Mouse (Mus musculus) liver, embryonic 14.5 days (tissue): ENCODE data around the gene Vmn1r56. TPM values are rescaled to one million over a fixed set of nuclear protein-coding genes. Genes with fewer than 3 reads are reported as not detected.
"Not testable (repeated sequence)": the region's sequence is repeated elsewhere in the genome, so short reads cannot be mapped to it uniquely, and the experiment has no call there.

Source experiments
- ATAC-seq: fragments of 200-750 bp; cut with Nextera tagmentation; 2 replicates; pipeline ENCODE4 v1.8.0; 2017; ENCODE audit warnings: moderate number of reproducible peaks, mild to moderate bottlenecking, moderate library complexity; ENCODE audit not compliant: insufficient read depth
- DNase-seq, 3 experiments: peaks; one replicate each; pipeline ENCODE4 v3.0.0-alpha.2; 2012 to 2013; ENCODE audit warnings: low read depth in 3 of 3, low spot score in 3 of 3
- H3K27ac ChIP-seq: fragments of 300-500 bp; sonication (generic); 2 replicates; pipeline ENCODE4 v1.5.1; 2014; ENCODE audit warnings: moderate library complexity, mild to moderate bottlenecking, control low read depth, inconsistent platforms
- H3K27me3 ChIP-seq: fragments of 300-500 bp; sonication (generic); 2 replicates; pipeline ENCODE4 v1.6.1; 2014; ENCODE audit warnings: mild to moderate bottlenecking, low read length, moderate library complexity; ENCODE audit not compliant: control insufficient read depth, insufficient read depth
- H3K36me3 ChIP-seq: fragments of 300-500 bp; sonication (generic); replicated peaks from 2 replicates; pipeline ENCODE4 v1.6.1; 2014; ENCODE audit warnings: low read depth; ENCODE audit not compliant: control insufficient read depth, insufficient read depth
- H3K4me1 ChIP-seq, 2 experiments: fragments of 200-500 bp in 1 of 2; fragments of 300-500 bp in 1 of 2; sonication (generic) in 1 of 2; replicated peaks; 2 replicates each; pipeline ENCODE4 v1.6.1; 2012 to 2014; ENCODE audit warnings: antibody characterized with exemption in 1 of 2, inconsistent platforms in 1 of 2, low read length in 1 of 2; ENCODE audit not compliant: control insufficient read depth in 2 of 2, insufficient read depth in 2 of 2
- H3K4me2 ChIP-seq: fragments of 300-500 bp; sonication (generic); 2 replicates; pipeline ENCODE4 v1.6.1; 2014; ENCODE audit warnings: low read depth, mild to moderate bottlenecking, control low read depth, moderate library complexity
- H3K4me3 ChIP-seq, 2 experiments: fragments of 200-500 bp in 1 of 2; fragments of 300-500 bp in 1 of 2; sonication (generic) in 1 of 2; 2 replicates each; pipeline ENCODE4 v1.5.1; 2012 to 2014; ENCODE audit warnings: low read depth in 2 of 2, low read length in 2 of 2, mild to moderate bottlenecking in 2 of 2, control low read depth in 1 of 2, inconsistent platforms in 1 of 2, moderate library complexity in 1 of 2; ENCODE audit not compliant: insufficient read depth in 1 of 2
- H3K9ac ChIP-seq: fragments of 300-500 bp; sonication (generic); replicated peaks from 2 replicates; pipeline ENCODE4 v1.6.1; 2014; ENCODE audit warnings: mild to moderate bottlenecking, control low read depth, moderate library complexity
- H3K9me3 ChIP-seq: fragments of 300-500 bp; sonication (generic); 2 replicates; pipeline ENCODE4 v1.6.1; 2016; ENCODE audit warnings: low read length, mixed read lengths; ENCODE audit not compliant: control insufficient read depth
- WGBS: fragments of 180-500 bp; shearing (Covaris S2); extraction: QIAGEN DNeasy Blood & Tissue Kit; methylation state at CpG from one replicate; pipeline ENCODE4 v1.1.7; 2014; ENCODE audit not compliant: insufficient replicate concordance; 5-methylcytosine and 5-hydroxymethylcytosine counted together
- polyA plus RNA-seq, 2 experiments: library from polyadenylated mRNA; depleted of rRNA in 1 of 2; stranded (reverse) in 1 of 2; unstranded in 1 of 2; fragments of >200 nt; fragmentation: Nextera tagmentation in 1 of 2; extraction: Ambion mirVana in 1 of 2; gene quantifications; 2 replicates each; pipeline versions ENCODE4 v1.2.1 to v1.2.3; 2012 to 2014

The Vmn1r56 gene
- polyA plus RNA-seq (2012; rRNA removed) (not detected in 2 replicates), polyA plus RNA-seq (2014; fragmentation: Nextera tagmentation; extraction: Ambion mirVana) (not detected in 2 replicates)

GRCm38 (mm10) chr7:5196647-5197046, at the start of gene Vmn1r56:
Gene Vmn1r56, minus strand, starts transcription at chr7:5196747.
- not testable (repeated sequence) for H3K4me3 ChIP-seq, H3K36me3 ChIP-seq, H3K4me1 ChIP-seq, DNase-seq, H3K9ac ChIP-seq, H3K4me2 ChIP-seq, H3K27ac ChIP-seq, H3K9me3 ChIP-seq, H3K27me3 ChIP-seq, ATAC-seq

GRCm38 (mm10) chr7:5218193-5218592, 21.6 kb upstream of the Vmn1r56 start, which contains the start of gene Vmn1r57:
Gene Vmn1r57, plus strand, starts transcription at chr7:5218493.
- H3K9ac ChIP-seq, H3K27me3 ChIP-seq, H3K36me3 ChIP-seq, H3K4me2 ChIP-seq, H3K9me3 ChIP-seq, H3K4me3 ChIP-seq, H3K27ac ChIP-seq, DNase-seq, ATAC-seq, H3K4me1 ChIP-seq: not testable (repeated sequence)
- 31% methylated on average over 1 of the region's 1 CpGs for WGBS

DNA sequence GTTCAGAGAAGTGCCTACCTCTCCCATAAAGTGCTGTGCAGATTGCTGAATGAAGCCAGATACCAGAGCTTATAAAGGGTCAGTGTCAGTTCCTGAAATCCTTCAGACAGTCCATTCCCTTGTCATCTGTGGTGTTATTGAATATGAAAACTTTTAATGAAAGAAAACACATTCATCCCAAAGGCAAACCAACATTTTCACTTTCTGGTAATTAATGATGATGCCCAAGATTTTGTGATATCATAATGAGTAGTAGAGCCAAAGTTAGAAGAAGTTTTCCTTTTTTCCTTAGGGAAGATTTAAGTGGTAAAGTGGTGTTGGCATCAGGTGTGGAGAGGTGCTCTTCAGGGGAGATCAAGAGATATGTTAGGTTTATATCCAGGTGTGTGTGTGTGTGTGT, 47.0 kb downstream of the Vmn1r56 start, which contains the start of gene Vmn1r55:
Vmn1r55 (minus strand) TSS at position 101 of the 400 bp plus-strand sequence.
- not testable (repeated sequence) for H3K36me3 ChIP-seq, H3K27me3 ChIP-seq, H3K4me3 ChIP-seq, H3K4me2 ChIP-seq, ATAC-seq, H3K9me3 ChIP-seq, DNase-seq, H3K27ac ChIP-seq, H3K4me1 ChIP-seq, H3K9ac ChIP-seq

Other genes with a start within 250 kb of the Vmn1r56 start
- gene Sbk2, start 232.3 kb downstream of the Vmn1r56 start, polyA plus RNA-seq (2012; rRNA removed), result 0.01 and 0.02 TPM in 2 replicates
- not detected in 2 replicates for gene Sbk2, start 232.3 kb downstream of the Vmn1r56 start, polyA plus RNA-seq (2014; fragmentation: Nextera tagmentation; extraction: Ambion mirVana)
- gene Sbk3, start 225.6 kb downstream of the Vmn1r56 start, polyA plus RNA-seq (2012; rRNA removed), result not detected in 2 replicates
- gene Sbk3, start 225.6 kb downstream of the Vmn1r56 start, polyA plus RNA-seq (2014; fragmentation: Nextera tagmentation; extraction: Ambion mirVana), result not detected in 2 replicates
- gene Zfp579, start 200.6 kb downstream of the Vmn1r56 start, polyA plus RNA-seq (2012; rRNA removed), result 6.7 and 11.2 TPM in 2 replicates
- 2.8 and 4.0 TPM in 2 replicates for gene Zfp579, start 200.6 kb downstream of the Vmn1r56 start, polyA plus RNA-seq (2014; fragmentation: Nextera tagmentation; extraction: Ambion mirVana)
- 9.1 and 9.5 TPM in 2 replicates for gene Zfp524, start 182.3 kb downstream of the Vmn1r56 start, polyA plus RNA-seq (2012; rRNA removed)
- 8.9 TPM in 2 replicates for gene Zfp524, start 182.3 kb downstream of the Vmn1r56 start, polyA plus RNA-seq (2014; fragmentation: Nextera tagmentation; extraction: Ambion mirVana)
- 12.1 and 14.1 TPM in 2 replicates for gene Fiz1, start 182.1 kb downstream of the Vmn1r56 start, polyA plus RNA-seq (2012; rRNA removed)
- gene Fiz1, start 182.1 kb downstream of the Vmn1r56 start, polyA plus RNA-seq (2014; fragmentation: Nextera tagmentation; extraction: Ambion mirVana), result 10.7 and 13.2 TPM in 2 replicates
- gene Gm44973, start 181.3 kb downstream of the Vmn1r56 start, polyA plus RNA-seq (2012; rRNA removed), result 0.03 and 0.10 TPM in 2 replicates
- gene Gm44973, start 181.3 kb downstream of the Vmn1r56 start, polyA plus RNA-seq (2014; fragmentation: Nextera tagmentation; extraction: Ambion mirVana), result 1.6 and 1.9 TPM in 2 replicates
- gene Zfp865, start 176.4 kb downstream of the Vmn1r56 start, polyA plus RNA-seq (2012; rRNA removed), result 6.4 and 7.6 TPM in 2 replicates
- 0.98 and 1.0 TPM in 2 replicates for gene Zfp865, start 176.4 kb downstream of the Vmn1r56 start, polyA plus RNA-seq (2014; fragmentation: Nextera tagmentation; extraction: Ambion mirVana)
- 0.49 and 0.64 TPM in 2 replicates for gene Ccdc106, start 176.2 kb downstream of the Vmn1r56 start, polyA plus RNA-seq (2012; rRNA removed)
- gene Ccdc106, start 176.2 kb downstream of the Vmn1r56 start, polyA plus RNA-seq (2014; fragmentation: Nextera tagmentation; extraction: Ambion mirVana), result 0.24 and 0.35 TPM in 2 replicates
- gene 4632433K11Rik, start 162.6 kb downstream of the Vmn1r56 start, polyA plus RNA-seq (2012; rRNA removed), result not detected in 2 replicates
- gene 4632433K11Rik, start 162.6 kb downstream of the Vmn1r56 start, polyA plus RNA-seq (2014; fragmentation: Nextera tagmentation; extraction: Ambion mirVana), result not detected in 2 replicates
- 0.90 and 0.96 TPM in 2 replicates for gene Zfp784, start 158.3 kb downstream of the Vmn1r56 start, polyA plus RNA-seq (2012; rRNA removed)
- gene Zfp784, start 158.3 kb downstream of the Vmn1r56 start, polyA plus RNA-seq (2014; fragmentation: Nextera tagmentation; extraction: Ambion mirVana), result 0.86 and 1.0 TPM in 2 replicates
- gene Zfp580, start 145.2 kb downstream of the Vmn1r56 start, polyA plus RNA-seq (2012; rRNA removed), result 1.4 and 1.7 TPM in 2 replicates
- 1.6 and 1.8 TPM in 2 replicates for gene Zfp580, start 145.2 kb downstream of the Vmn1r56 start, polyA plus RNA-seq (2014; fragmentation: Nextera tagmentation; extraction: Ambion mirVana)
- 110 and 132 TPM in 2 replicates for gene U2af2, start 134.6 kb downstream of the Vmn1r56 start, polyA plus RNA-seq (2012; rRNA removed)
- 52.2 and 60.2 TPM in 2 replicates for gene U2af2, start 134.6 kb downstream of the Vmn1r56 start, polyA plus RNA-seq (2014; fragmentation: Nextera tagmentation; extraction: Ambion mirVana)
- gene Epn1, start 116.5 kb downstream of the Vmn1r56 start, polyA plus RNA-seq (2012; rRNA removed), result 54.4 and 57.5 TPM in 2 replicates
- 45.4 and 56.7 TPM in 2 replicates for gene Epn1, start 116.5 kb downstream of the Vmn1r56 start, polyA plus RNA-seq (2014; fragmentation: Nextera tagmentation; extraction: Ambion mirVana)
- gene Rfpl4, start 79.8 kb downstream of the Vmn1r56 start, polyA plus RNA-seq (2012; rRNA removed), result not detected in 2 replicates
- gene Rfpl4, start 79.8 kb downstream of the Vmn1r56 start, polyA plus RNA-seq (2014; fragmentation: Nextera tagmentation; extraction: Ambion mirVana), result not detected in 2 replicates
- 0.08 and 0.28 TPM in 2 replicates for gene Rasl2-9, start 70.8 kb downstream of the Vmn1r56 start, polyA plus RNA-seq (2012; rRNA removed)
- 0.28 and 0.38 TPM in 2 replicates for gene Rasl2-9, start 70.8 kb downstream of the Vmn1r56 start, polyA plus RNA-seq (2014; fragmentation: Nextera tagmentation; extraction: Ambion mirVana)
- gene Vmn1r55, start 47.1 kb downstream of the Vmn1r56 start, polyA plus RNA-seq (2012; rRNA removed), result not detected in 2 replicates
- not detected in 2 replicates for gene Vmn1r55, start 47.1 kb downstream of the Vmn1r56 start, polyA plus RNA-seq (2014; fragmentation: Nextera tagmentation; extraction: Ambion mirVana)
- gene Vmn1r57, start 21.7 kb upstream of the Vmn1r56 start, polyA plus RNA-seq (2012; rRNA removed), result not detected in 2 replicates
- not detected in 2 replicates for gene Vmn1r57, start 21.7 kb upstream of the Vmn1r56 start, polyA plus RNA-seq (2014; fragmentation: Nextera tagmentation; extraction: Ambion mirVana)
- not detected in 2 replicates for gene Gm5065, start 153.8 kb upstream of the Vmn1r56 start, polyA plus RNA-seq (2012; rRNA removed)
- not detected in 2 replicates for gene Gm5065, start 153.8 kb upstream of the Vmn1r56 start, polyA plus RNA-seq (2014; fragmentation: Nextera tagmentation; extraction: Ambion mirVana)
- not detected in 2 replicates for gene Nlrp2, start 154.3 kb upstream of the Vmn1r56 start, polyA plus RNA-seq (2012; rRNA removed)
- not detected in 2 replicates for gene Nlrp2, start 154.3 kb upstream of the Vmn1r56 start, polyA plus RNA-seq (2014; fragmentation: Nextera tagmentation; extraction: Ambion mirVana)
- not detected in 2 replicates for gene Vmn1r58, start 216.6 kb upstream of the Vmn1r56 start, polyA plus RNA-seq (2012; rRNA removed)
- not detected in 2 replicates for gene Vmn1r58, start 216.6 kb upstream of the Vmn1r56 start, polyA plus RNA-seq (2014; fragmentation: Nextera tagmentation; extraction: Ambion mirVana)